Mouse (Mus musculus): ENCODE results near the gene Acot6.

- TF ChIP-seq MAFK (IDR thresholded peaks at IDR 0.05; ENCODE audit: insufficient read depth, low read depth, low read length) (no peak), HCFC1 (IDR thresholded peaks at IDR 0.05; ENCODE audit: borderline replicate concordance, insufficient read depth, low read length) (no peak)
Measured at GRCm38 (mm10) chr12:84064621-84065020, 35.8 kb upstream of the Acot6 start.

Measured in ES-E14 (cell line).